Mouse (Mus musculus) ES-E14 (cell line): ENCODE results near the gene Junb. TPM values are rescaled to one million over a fixed set of nuclear protein-coding genes. Genes with fewer than 3 reads are reported as not detected.

Source experiments
- DNase-seq: peaks from one replicate; pipeline ENCODE4 v3.0.0-alpha.2; 2013; ENCODE audit warnings: low read depth, low spot score
- H3K27ac ChIP-seq: 2 replicates; pipeline ENCODE4 v1.5.1; 2012; ENCODE audit warnings: low read depth, mild to moderate bottlenecking, low read length, moderate library complexity, mixed read lengths; ENCODE audit not compliant: poor library complexity, insufficient read depth, severe bottlenecking
- H3K36me3 ChIP-seq: 2 replicates; pipeline ENCODE4 v1.6.1; 2012; ENCODE audit warnings: mild to moderate bottlenecking, low read length, moderate library complexity, mixed read lengths; ENCODE audit not compliant: control insufficient read depth, poor library complexity, insufficient read depth, severe bottlenecking
- H3K4me1 ChIP-seq, 2 experiments: fragments of 150-350 bp in 1 of 2; sonication (generic) in 1 of 2; 2 replicates each; pipeline ENCODE4 v1.6.1; 2012; ENCODE audit warnings: low read length in 2 of 2, mild to moderate bottlenecking in 1 of 2, mixed read lengths in 1 of 2; ENCODE audit not compliant: control insufficient read depth in 2 of 2, insufficient read depth in 2 of 2, poor library complexity in 1 of 2
- H3K4me3 ChIP-seq, 2 experiments: fragments of 150-350 bp in 1 of 2; sonication (generic) in 1 of 2; 2 replicates each; pipeline ENCODE4 v1.5.1; 2012; ENCODE audit warnings: low read length in 2 of 2, low read depth in 1 of 2, mild to moderate bottlenecking in 1 of 2, mixed read lengths in 1 of 2; ENCODE audit not compliant: insufficient read depth in 1 of 2, poor library complexity in 1 of 2, severe bottlenecking in 1 of 2
- H3K9ac ChIP-seq: 2 replicates; pipeline ENCODE4 v1.6.1; 2012; ENCODE audit warnings: low read depth, mild to moderate bottlenecking, low read length, mixed read lengths; ENCODE audit not compliant: poor library complexity, insufficient read depth, severe bottlenecking
- H3K9me3 ChIP-seq: fragments of 150-350 bp; sonication (generic); 2 replicates; pipeline ENCODE4 v1.6.1; 2012; ENCODE audit warnings: low read depth, mild to moderate bottlenecking, low read length; ENCODE audit not compliant: control insufficient read depth, insufficient read depth
- CHD2 ChIP-seq: IDR thresholded peaks from 2 replicates; pipeline ENCODE4 v1.6.1; 2014; ENCODE audit warnings: mild to moderate bottlenecking, low read depth, low read length, inconsistent platforms
- HCFC1 ChIP-seq: IDR thresholded peaks from 2 replicates; pipeline ENCODE4 v1.6.1; 2012; ENCODE audit warnings: low read length, inconsistent platforms, borderline replicate concordance; ENCODE audit not compliant: insufficient read depth
- MAFK ChIP-seq: IDR thresholded peaks from 2 replicates; pipeline ENCODE4 v1.6.1; 2014; ENCODE audit warnings: mild to moderate bottlenecking, low read depth, low read length, inconsistent platforms; ENCODE audit not compliant: insufficient read depth
- ZC3H11A ChIP-seq: IDR thresholded peaks from 2 replicates; pipeline ENCODE4 v1.6.1; 2012; ENCODE audit warnings: low read depth, mild to moderate bottlenecking, inconsistent platforms, low read length, borderline replicate concordance
- ZNF384 ChIP-seq: IDR thresholded peaks from 2 replicates; pipeline ENCODE4 v1.6.1; 2012; ENCODE audit warnings: low read depth, low read length, inconsistent platforms
- in situ Hi-C, 2 experiments: fragments of 600-800 bp; cut with MboI; formaldehyde crosslinking; loops; one replicate each; pipeline ENCODE4 v1.15.1; 2025; ENCODE audit warnings: low sequenced_read_pairs in 2 of 2, inconsistent platforms in 1 of 2; ENCODE audit not compliant: unreplicated experiment in 2 of 2
- total RNA-seq: library from RNA; depleted of rRNA; stranded (reverse); fragments of 300-350 nt; gene quantifications from 2 replicates; pipeline ENCODE4 v1.2.3, GENCODE M21; 2012

Gene Junb
- total RNA-seq, 1 experiment, result 57.6 TPM

GRCm38 (mm10) chr8:85025098-85025932, 46.8 kb upstream of the Junb start, which contains the start of gene Asna1:
Asna1 (minus strand) TSS chr8:85025281.
- in situ Hi-C loops, result no loop called here
- Histone ChIP-seq H3K9ac (peak within 1 kb of the TSS; percentile 95), H3K36me3 (peaks cover 39% of the 10 kb centered on the region)

GRCm38 (mm10) chr8:85023846-85024245, 45.3 kb upstream of the Junb start:
- no peak for DNase-seq
- H3K9me3 ChIP-seq, result no peaks in the 10 kb centered on the region
- TF ChIP-seq ZC3H11A (no peak), CHD2 (no peak), ZNF384 (no peak), MAFK (no peak), HCFC1 (no peak)
- H3K9ac ChIP-seq, result no peak overlapping the region; the same call in 1 of the 2 replicates
- no peak overlapping the region for H3K27ac ChIP-seq
- in situ Hi-C loops, result no loop called here
- peaks cover 3 to 11% of the 10 kb centered on the region in 2 experiments; a peak in 3 of 4 replicates for H3K4me1 ChIP-seq
- peaks cover 37% of the 10 kb centered on the region for H3K36me3 ChIP-seq
- H3K4me3 ChIP-seq, result peak overlapping the region; percentile 71 to 85; a peak in 1 of 4 replicates

More at GRCm38 (mm10) chr8:85025098-85025932, 46.8 kb upstream of the Junb start, which contains the start of gene Asna1:
- Histone ChIP-seq H3K4me1 (peaks cover 3 to 12% of the 10 kb centered on the region in 2 experiments), H3K4me3 (peak within 1 kb of the TSS; percentile 85 to 97), H3K9me3 (no peaks in the 10 kb centered on the region), H3K27ac (peak within 1 kb of the TSS; percentile 57)
- TF ChIP-seq ZNF384 (no peak), HCFC1 (peak; percentile 57; the same call in 1 of the 2 replicates)
- peak; percentile 83 for DNase-seq

GRCm38 (mm10) chr8:85021514-85022055, 43.1 kb upstream of the Junb start:
- Histone ChIP-seq H3K4me3 (no peak overlapping the region; a peak in 1 of 4 replicates), H3K9ac (peak overlapping the region; percentile 56; the same call in 1 of the 2 replicates), H3K4me1 (peaks cover 4 to 8% of the 10 kb centered on the region in 2 experiments; a peak in 2 of 4 replicates), H3K27ac (peak overlapping the region; percentile 58), H3K9me3 (no peaks in the 10 kb centered on the region), H3K36me3 (peaks cover 49% of the 10 kb centered on the region)
- DNase-seq, result no peak
- in situ Hi-C loops, result no loop called here
- TF ChIP-seq ZC3H11A (no peak), CHD2 (no peak), HCFC1 (no peak), MAFK (no peak), ZNF384 (no peak)

GRCm38 (mm10) chr8:85017209-85017608, 38.7 kb upstream of the Junb start:
- Histone ChIP-seq H3K4me3 (no peak overlapping the region), H3K4me1 (peaks cover 2 to 11% of the 10 kb centered on the region in 2 experiments; a peak in 2 of 4 replicates), H3K9ac (no peak overlapping the region), H3K27ac (no peak overlapping the region), H3K36me3 (peaks cover 35% of the 10 kb centered on the region), H3K9me3 (no peaks in the 10 kb centered on the region)
- TF ChIP-seq MAFK, result no peak
- no peak for TF ChIP-seq CHD2
- in situ Hi-C loops, result no loop called here
- no peak for DNase-seq
